Mouse (Mus musculus) embryonic facial prominence, embryonic 12.5 days (tissue): Measurements from ENCODE around the gene Umps. TPM values are rescaled to one million over a fixed set of nuclear protein-coding genes. Genes with fewer than 3 reads are reported as not detected.

ENCODE experiments used
- polyA plus RNA-seq: library from polyadenylated mRNA; unstranded; fragments of >200 nt; fragmentation: Nextera tagmentation; extraction: Ambion mirVana; gene quantifications from 2 replicates; pipeline ENCODE4 v1.2.1, GENCODE M21; 2016

Gene Umps
- polyA plus RNA-seq, 1 experiment from 2014 or later: 63.6 TPM

Other genes with a start within 250 kb of the Umps start
- gene Muc13, start 173.0 kb downstream of the Umps start, polyA plus RNA-seq: 0.17 and 0.19 TPM in 2 replicates
- gene Itgb5, start 137.4 kb downstream of the Umps start, polyA plus RNA-seq: 120 and 130 TPM in 2 replicates